Mouse (Mus musculus): ENCODE data around the gene Rbfox2.

- TF ChIP-seq CTCF (IDR thresholded peaks at IDR 0.05; ENCODE audit: low read depth, low read length) (no peak), POLR2AphosphoS5 (IDR thresholded peaks at IDR 0.05; ENCODE audit: insufficient replicate concordance, low read depth, low read length) (no peak)
These were observed 110.0 kb downstream of the Rbfox2 start for GRCm38 (mm10) chr15:77196827-77197226.

All from G1E (cell line).